Mouse (Mus musculus) heart, adult 18-20 months (tissue): ENCODE data around the gene Wnt3a. TPM values are rescaled to one million over a fixed set of nuclear protein-coding genes. Genes with fewer than 3 reads are reported as not detected.
A peak's percentile ranks its signal among the peaks of the same experiment; 100 is the strongest.

Experiments used
- DNase-seq, 2 experiments: peaks; one replicate each; pipeline ENCODE4 v3.0.0; 2021 to 2022; ENCODE audit warnings: mixed read lengths in 1 of 2
- long read RNA-seq, 2 experiments: library from polyadenylated mRNA; stranded (forward); transcript quantifications; one replicate each; pipeline ENCODE4 v2.0.0; 2021
- total RNA-seq, 2 experiments: library from RNA; stranded (reverse); gene quantifications; 2 replicates each; pipeline ENCODE4 v1.2.3; 2021

Wnt3a gene
- not detected for total RNA-seq
- long read RNA-seq, experiment 1 = 0 reads
- long read RNA-seq, experiment 2 = 0 reads

- DNase-seq = no peak
Observed at GRCm38 (mm10) chr11:59290702-59291303, at the start of gene Wnt3a. TSS of gene Wnt3a (minus strand) at chr11:59290752.

- no peak for DNase-seq
Observed at GRCm38 (mm10) chr11:59338736-59339120, 48.2 kb upstream of the Wnt3a start.

GRCm38 (mm10) chr11:59337955-59338735 is 47.6 kb upstream of the Wnt3a start:
- peak; percentile 41 to 72 for DNase-seq

DNA sequence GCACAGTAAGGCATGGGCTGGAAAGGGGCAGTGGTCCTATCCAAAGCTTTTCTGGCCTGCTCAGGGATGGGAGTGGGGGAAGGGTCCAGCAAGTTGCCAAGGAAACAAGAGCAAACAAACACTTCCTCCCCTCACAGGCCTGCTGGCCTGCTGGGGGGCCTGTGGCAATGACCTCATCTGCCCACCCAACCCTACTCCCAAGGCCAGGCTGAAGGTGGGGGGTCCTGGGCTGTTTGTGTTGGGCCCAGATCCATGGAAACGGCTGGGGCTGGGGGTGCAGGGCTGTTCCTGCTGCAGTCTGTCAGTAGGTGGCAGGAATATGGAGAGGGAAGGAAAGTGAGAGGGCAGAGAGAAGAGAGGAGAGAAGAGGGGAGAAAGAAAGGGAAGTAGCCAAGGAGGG is 45.8 kb upstream of the Wnt3a start:
- DNase-seq = no peak

- DNase-seq = no peak
Observed at GRCm38 (mm10) chr11:59335942-59336341, 45.4 kb upstream of the Wnt3a start.

DNA sequence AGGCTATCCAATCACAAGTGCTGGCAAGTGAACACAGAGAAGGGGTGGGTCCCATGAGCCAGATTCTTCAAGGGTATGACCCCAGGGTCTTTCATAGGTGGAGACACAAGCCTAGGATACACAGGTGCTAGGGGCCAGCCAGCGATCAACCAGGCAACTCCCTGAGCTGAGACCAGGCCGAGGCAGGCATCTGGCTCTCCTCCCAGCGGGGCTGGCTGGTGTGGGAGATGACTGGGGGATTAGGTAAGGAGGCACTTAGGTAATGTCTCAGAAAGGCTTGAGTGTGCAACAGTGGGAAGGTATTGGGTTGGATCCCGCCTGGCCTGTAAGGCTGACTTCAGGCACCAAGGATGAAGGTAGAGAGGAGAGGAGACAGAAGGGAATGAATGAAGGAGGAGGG is 44.6 kb upstream of the Wnt3a start:
- peak in 1 of 2 experiments; percentile 44 for DNase-seq

DNA sequence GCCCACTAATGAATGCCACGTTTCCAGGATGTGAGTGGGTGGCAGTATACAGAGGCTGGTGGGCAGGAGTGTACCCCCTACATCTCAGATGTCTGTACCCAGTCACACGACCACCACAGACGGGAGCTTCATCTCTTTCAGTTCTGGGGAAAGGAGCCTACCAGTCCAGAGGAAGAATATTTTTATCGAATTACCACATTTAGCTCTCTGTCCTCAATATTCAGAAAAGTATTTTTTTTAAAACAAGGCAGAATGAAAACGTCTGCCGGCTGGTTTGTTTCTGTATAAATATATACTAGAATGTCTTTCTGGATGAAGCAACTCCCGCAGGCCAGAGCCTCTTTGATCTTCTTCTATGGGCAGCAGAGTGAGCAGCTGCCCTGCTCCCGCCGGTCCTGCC is 42.4 kb upstream of the Wnt3a start:
- DNase-seq = no peak

DNA sequence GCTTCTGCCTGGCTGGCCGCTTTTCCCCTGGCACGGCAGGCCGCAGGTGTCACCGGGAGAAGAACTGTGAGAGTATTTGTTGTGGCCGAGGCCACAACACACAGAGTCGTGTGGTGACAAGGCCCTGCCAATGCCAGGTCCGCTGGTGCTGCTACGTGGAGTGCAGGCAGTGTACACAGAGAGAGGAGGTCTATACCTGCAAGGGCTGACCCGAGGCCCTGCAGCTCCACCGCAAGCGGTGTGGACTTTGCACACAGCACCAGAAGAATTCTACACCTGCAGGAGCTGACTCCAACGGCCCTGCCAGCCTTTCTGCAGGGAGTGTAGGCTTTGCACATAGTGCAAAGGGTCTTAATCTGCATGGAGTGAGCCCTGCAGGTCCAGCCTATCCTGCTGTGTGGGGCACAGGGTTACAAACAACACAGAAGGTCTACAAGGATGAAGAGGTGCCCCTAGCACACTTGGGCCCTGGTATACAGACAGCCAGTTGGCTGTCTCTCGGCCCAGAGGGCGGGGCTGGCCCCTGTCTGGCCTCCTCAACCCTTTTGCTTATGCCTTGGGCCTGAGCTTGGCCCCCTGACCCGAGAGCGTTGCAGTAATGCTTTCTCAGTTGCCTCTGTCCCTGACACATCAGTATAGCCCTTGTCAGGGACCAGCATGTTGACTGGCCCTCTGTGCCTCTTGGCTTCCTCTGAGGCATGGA is 40.8 kb upstream of the Wnt3a start:
- no peak for DNase-seq

DNA sequence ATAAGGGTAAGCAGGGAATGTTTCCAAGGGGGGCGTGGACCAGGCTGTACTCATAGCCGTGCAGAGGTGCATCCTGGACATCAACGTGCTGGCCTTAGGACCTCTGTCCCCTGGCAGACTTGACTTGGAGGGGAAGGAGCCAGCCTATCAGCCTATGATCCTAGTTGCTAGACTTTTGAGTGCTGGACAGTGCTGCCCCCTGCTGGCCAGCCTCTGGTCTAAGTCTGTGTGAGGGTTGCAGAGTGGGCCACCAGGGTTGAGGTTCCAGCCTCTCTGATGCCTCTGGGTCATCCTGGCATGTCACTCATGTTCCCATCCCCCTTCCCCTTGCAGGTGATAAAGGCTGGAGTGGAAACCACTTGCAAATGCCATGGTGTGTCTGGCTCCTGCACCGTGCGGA is 40.0 kb upstream of the Wnt3a start:
- peak; percentile 55 to 82 for DNase-seq

GRCm38 (mm10) chr11:59329616-59330015 is 39.1 kb upstream of the Wnt3a start:
- DNase-seq = no peak

DNA sequence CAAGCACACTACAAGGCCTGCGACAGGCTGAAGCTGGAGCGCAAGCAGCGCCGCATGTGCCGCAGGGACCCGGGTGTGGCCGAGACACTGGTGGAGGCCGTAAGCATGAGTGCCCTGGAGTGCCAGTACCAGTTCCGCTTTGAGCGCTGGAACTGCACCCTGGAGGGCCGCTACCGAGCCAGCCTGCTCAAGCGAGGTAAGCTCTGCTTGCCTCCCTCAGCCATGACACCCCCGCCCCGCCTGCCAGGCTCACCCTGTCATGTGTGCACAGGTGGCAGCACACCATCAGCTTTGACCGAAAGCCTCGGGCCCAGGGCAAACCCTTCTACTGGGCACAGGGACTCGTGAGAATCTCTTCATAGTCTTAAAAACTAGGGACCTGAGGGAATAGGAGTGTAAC is 37.1 kb upstream of the Wnt3a start:
- DNase-seq = no peak

GRCm38 (mm10) chr11:59324777-59325176 is 34.2 kb upstream of the Wnt3a start:
- DNase-seq = no peak

DNA sequence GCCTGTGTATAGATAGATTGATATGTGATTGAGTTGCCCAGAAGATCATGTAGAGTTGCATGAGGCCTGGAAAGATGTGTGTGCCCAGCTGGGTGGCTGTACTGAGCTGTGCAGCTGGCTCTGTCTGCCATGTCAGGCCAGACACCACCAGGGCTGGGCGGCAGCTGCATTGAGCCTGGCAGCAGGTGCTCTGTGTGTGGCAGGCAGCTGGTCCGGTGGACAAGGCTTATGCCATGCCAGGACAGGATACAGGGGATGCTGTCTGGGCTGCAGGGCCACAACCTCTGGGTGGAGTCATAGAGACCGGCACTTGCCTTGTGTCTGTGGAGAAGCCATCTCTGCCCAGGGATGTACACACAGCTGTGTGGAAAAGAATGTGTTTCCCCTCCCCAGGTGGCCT is 32.4 kb upstream of the Wnt3a start:
- DNase-seq = no peak

DNA sequence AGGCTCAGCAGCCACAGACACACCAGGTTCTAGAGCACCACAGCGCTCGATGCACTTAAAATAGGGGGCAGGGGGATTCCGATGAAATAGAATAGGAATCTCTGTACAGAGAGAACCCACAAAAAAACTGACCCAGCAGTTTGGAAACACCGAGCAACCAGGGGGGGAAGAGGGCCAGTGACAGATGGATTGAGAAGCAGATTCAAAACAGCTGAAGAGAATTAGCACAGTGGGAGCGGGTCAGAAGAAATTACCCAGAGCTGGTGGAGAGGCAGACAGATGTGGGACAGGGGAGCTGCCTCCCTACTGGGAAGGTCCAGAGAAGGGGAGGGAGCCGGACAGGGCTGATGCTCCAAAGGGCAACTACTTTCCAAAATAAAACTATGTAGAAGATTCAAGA is 26.0 kb upstream of the Wnt3a start:
- no peak for DNase-seq

DNA sequence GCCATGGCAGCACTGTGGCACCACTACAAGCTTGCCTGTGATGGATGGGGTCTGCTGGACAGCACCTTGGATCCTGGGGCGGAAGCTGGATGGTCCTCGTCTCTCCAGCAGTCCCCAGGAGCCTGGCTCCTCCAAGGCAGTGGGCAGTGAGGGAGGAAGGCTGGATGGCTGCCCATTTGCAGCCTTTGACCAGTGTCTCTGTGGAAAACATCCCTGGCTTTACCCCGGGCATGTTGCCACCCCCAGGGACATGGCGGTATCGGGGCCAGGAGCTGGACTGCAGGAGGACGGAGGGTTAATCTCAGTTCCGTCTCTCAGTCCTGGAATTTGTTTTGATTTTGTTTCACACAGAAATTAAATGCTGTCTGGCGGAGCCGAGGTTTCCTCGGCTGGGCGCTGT is 23.4 kb upstream of the Wnt3a start:
- DNase-seq = no peak

DNA sequence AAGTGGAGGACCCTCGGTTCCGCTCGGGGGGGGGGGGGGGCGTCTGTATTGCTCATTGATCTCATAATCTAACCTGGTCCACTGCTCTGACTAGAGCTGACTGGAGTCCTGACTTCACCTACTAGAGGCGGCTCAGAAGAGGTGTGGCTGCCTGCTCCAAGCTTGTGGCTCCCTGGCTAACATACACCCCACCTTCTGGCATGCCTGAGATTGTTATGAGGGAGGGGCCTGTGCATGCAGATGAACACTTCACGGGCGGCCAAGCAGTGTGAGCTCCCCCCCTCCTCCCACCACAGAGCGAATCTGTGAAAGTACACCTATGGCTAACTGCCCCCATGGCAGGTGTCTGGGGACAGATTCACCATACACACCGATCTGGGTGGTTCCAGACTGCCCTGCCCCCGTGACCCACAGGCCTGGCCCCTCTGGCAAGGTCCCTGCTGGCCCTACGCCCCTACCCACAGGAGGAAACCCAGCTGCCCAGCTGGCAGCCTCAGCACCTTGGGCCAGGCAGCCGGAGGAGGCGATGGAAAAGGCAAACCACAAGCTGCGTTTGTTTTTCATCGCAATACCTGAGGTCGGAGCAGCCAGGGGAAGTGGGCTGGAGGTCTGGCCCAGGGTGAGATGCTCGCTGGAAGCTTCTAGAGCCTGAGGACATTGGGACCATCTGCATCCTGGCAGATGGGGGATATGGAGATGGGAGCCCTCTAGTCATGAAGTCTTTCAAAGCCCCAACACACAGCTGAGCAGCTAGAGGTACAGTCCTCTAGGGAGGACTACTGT is 22.7 kb upstream of the Wnt3a start:
- DNase-seq = no peak

DNA sequence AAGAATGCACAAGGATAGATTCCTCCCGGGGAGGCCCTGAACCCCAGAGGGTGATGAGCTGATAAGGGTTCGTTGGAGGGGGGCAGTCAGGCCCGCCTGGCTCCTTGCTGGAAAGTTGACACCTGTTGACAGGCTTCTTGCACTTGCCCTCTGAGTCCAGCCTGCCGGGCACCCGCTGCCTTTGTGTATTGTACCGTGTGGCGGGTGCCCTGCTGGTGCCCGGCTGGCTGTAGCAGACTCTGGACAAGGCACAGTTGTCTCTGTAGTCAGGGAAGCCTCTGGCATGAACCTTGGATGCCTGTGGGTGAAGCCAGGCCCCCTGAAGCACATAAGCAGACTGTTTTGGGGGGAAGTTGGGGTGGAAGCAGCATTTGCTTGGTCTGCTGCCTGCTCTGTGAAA is 21.9 kb upstream of the Wnt3a start:
- no peak for DNase-seq

DNA sequence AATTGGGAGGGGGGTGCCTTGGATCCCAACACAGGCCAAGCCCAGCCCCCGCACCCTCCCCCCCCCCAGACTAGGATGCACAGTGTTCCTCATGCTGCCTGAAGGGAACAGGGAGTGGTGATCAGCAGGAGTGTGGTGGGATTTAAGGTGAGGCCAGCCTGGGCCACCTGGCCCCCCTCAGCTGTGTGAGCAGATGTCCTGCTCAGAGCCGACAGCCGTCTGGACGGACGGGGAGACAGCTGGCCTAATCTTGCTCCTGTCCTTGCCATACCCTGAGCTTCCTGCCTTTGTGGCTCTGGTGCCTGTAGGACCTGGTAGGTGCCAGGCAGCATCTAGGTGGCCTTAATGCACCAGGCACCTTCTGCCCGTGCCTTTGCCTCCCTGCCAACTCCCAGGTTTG is 21.5 kb upstream of the Wnt3a start:
- no peak for DNase-seq

GRCm38 (mm10) chr11:59309976-59310375 is 19.4 kb upstream of the Wnt3a start:
- peak in 1 of 2 experiments; percentile 37 for DNase-seq

DNA sequence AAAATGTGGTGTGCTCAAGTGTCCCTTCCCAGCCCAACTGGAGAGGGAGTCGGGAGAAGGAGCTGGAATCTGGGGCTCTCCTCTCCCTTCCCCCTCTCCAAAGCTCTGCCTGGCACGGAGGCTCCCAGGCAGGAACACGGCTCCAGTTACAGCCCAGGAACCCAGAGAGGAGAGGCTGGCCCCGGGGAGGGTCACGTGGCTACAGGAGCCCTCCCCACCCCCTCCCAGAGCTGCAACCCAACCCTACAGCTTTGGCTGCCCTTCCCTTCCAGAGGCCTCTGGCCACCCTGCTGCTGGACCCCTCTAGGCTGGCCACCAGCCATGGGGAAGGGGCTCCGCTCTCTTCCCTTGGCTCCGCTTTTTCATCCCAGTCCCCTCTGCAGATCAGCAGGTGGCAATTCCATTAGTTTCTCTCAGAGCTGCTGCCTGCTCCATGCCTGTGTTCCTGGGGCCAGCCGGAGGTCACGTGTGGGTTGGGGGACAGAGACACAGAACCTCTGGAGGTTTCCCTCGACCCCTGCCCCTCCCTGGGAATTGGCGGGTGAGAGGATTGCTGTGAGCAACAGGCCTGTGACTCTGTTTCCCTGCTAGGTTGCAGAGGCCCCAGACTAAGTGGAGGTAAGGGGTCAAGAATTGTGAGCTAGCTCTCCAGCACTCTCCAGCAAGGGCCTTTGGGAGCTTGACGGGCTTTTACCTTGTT is 18.7 kb upstream of the Wnt3a start:
- DNase-seq = peak; percentile 55 to 75

GRCm38 (mm10) chr11:59308625-59309024 is 18.1 kb upstream of the Wnt3a start:
- DNase-seq = no peak

DNA sequence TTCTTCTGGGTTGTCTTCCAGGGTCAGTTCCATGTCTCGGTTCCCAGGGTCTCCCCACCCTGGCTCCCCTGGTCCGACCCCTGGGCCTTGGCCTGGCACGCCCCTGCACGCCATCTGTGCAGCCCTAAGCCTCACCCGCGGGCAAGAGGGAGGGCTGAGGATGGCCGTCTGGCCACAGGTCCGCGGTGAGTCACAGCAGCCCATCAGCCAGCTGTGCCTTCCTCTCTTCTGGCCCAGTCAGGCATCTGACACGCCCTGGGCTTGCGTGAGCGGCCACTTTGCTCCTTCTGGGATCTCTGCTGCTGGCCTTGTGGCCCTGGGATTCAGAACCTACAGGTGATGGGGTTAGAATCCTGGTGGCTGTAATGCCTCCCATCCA is 17.6 kb upstream of the Wnt3a start:
- peak; percentile 33 to 44 for DNase-seq
